Mouse (Mus musculus) embryonic facial prominence, embryonic 12.5 days (tissue): ENCODE results near the gene Thpo. TPM values are rescaled to one million over a fixed set of nuclear protein-coding genes. Genes with fewer than 3 reads are reported as not detected.

Experiments used
- ATAC-seq: fragments of 200-750 bp; cut with Nextera tagmentation; 2 replicates; pipeline ENCODE4 v1.8.0; 2017; ENCODE audit not compliant: insufficient number of reproducible peaks, insufficient read depth, low FRiP score, low TSS enrichment
- H3K27ac ChIP-seq: fragments of 300-500 bp; sonication (generic); 2 replicates; pipeline ENCODE4 v1.5.1; 2016; ENCODE audit warnings: mild to moderate bottlenecking
- H3K27me3 ChIP-seq: fragments of 300-500 bp; sonication (generic); 2 replicates; pipeline ENCODE4 v1.6.1; 2016; ENCODE audit warnings: mild to moderate bottlenecking, moderate library complexity
- H3K36me3 ChIP-seq: fragments of 300-500 bp; sonication (generic); 2 replicates; pipeline ENCODE4 v1.6.1; 2016; ENCODE audit warnings: mild to moderate bottlenecking
- H3K4me1 ChIP-seq: fragments of 300-500 bp; sonication (generic); 2 replicates; pipeline ENCODE4 v1.6.1; 2016
- H3K4me2 ChIP-seq: fragments of 300-500 bp; sonication (generic); replicated peaks from 2 replicates; pipeline ENCODE4 v1.6.1; 2016; ENCODE audit warnings: mild to moderate bottlenecking, moderate library complexity
- H3K4me3 ChIP-seq: fragments of 300-500 bp; sonication (generic); 2 replicates; pipeline ENCODE4 v1.5.1; 2016; ENCODE audit warnings: mild to moderate bottlenecking
- H3K9ac ChIP-seq: fragments of 300-500 bp; sonication (generic); 2 replicates; pipeline ENCODE4 v1.6.1; 2016; ENCODE audit warnings: mild to moderate bottlenecking, moderate library complexity
- H3K9me3 ChIP-seq: fragments of 300-500 bp; sonication (generic); 2 replicates; pipeline ENCODE4 v1.6.1; 2016; ENCODE audit warnings: mild to moderate bottlenecking, moderate library complexity
- WGBS: fragments of 180-500 bp; shearing (Covaris S2); methylation state at CpG from one replicate; pipeline ENCODE4 v1.1.7; 2016; 5-methylcytosine and 5-hydroxymethylcytosine counted together
- polyA plus RNA-seq: library from polyadenylated mRNA; unstranded; fragments of >200 nt; fragmentation: Nextera tagmentation; extraction: Ambion mirVana; gene quantifications from 2 replicates; pipeline ENCODE4 v1.2.1, GENCODE M21; 2016

Thpo gene
- polyA plus RNA-seq, 1 experiment from 2014 or later: 0.96 TPM

GRCm38 (mm10) chr16:20701316-20701715 is 33.0 kb downstream of the Thpo start:
- Histone ChIP-seq H3K27me3 (no peaks in the 10 kb centered on the region), H3K9me3 (no peaks in the 10 kb centered on the region), H3K4me2 (peak overlapping the region; percentile 20; the same call in 1 of the 2 replicates), H3K4me1 (peaks cover 18% of the 10 kb centered on the region), H3K36me3 (peaks cover 20% of the 10 kb centered on the region), H3K9ac (0 out of 2 replicates have a peak overlapping the region, but pooled peaks have one; percentile 28), H3K27ac (peak overlapping the region; percentile 78), H3K4me3 (no peak overlapping the region)
- 48% methylated on average over 7 of the region's 7 CpGs for WGBS
- 0 out of 2 replicates have a peak, but pooled peaks have one; percentile 42 for ATAC-seq

GRCm38 (mm10) chr16:20700036-20700435 is 34.3 kb downstream of the Thpo start:
- Histone ChIP-seq H3K27ac (no peak overlapping the region), H3K9me3 (no peaks in the 10 kb centered on the region), H3K27me3 (no peaks in the 10 kb centered on the region), H3K4me1 (peaks cover 21% of the 10 kb centered on the region), H3K4me2 (no peak overlapping the region), H3K4me3 (no peak overlapping the region), H3K9ac (no peak overlapping the region), H3K36me3 (peaks cover 9% of the 10 kb centered on the region; the same call in 1 of the 2 replicates)
- ATAC-seq: no peak
- 29% methylated on average over 5 of the region's 5 CpGs for WGBS

GRCm38 (mm10) chr16:20699266-20699665 is 35.0 kb downstream of the Thpo start:
- Histone ChIP-seq H3K4me1 (peaks cover 21% of the 10 kb centered on the region), H3K4me3 (no peak overlapping the region), H3K9me3 (no peaks in the 10 kb centered on the region), H3K27ac (no peak overlapping the region), H3K9ac (no peak overlapping the region), H3K36me3 (0 out of 2 replicates have a peak, but pooled peaks cover 6% of the 10 kb centered on the region), H3K27me3 (no peaks in the 10 kb centered on the region), H3K4me2 (no peak overlapping the region)
- WGBS: 76% methylated on average over 5 of the region's 5 CpGs
- ATAC-seq: no peak

- Histone ChIP-seq H3K27me3 (no peaks in the 10 kb centered on the region), H3K27ac (no peak overlapping the region; the same call in 1 of the 2 replicates), H3K4me1 (peaks cover 19% of the 10 kb centered on the region; the same call in 1 of the 2 replicates), H3K4me2 (peak overlapping the region; percentile 58), H3K9ac (peak overlapping the region; percentile 16; the same call in 1 of the 2 replicates), H3K36me3 (peaks cover 16% of the 10 kb centered on the region), H3K9me3 (no peaks in the 10 kb centered on the region), H3K4me3 (peak overlapping the region; percentile 39)
- ATAC-seq: peak; percentile 73
- 3% methylated on average over 46 of the region's 46 CpGs for WGBS
These were observed 38.5 kb downstream of the Thpo start for GRCm38 (mm10) chr16:20695622-20696323.

GRCm38 (mm10) chr16:20694781-20695180 is 39.5 kb downstream of the Thpo start:
- no peaks in the 10 kb centered on the region for H3K9me3 ChIP-seq
- H3K4me2 ChIP-seq: no peak overlapping the region
- H3K4me3 ChIP-seq: no peak overlapping the region
- WGBS: 79% methylated on average over 8 of the region's 8 CpGs
- H3K27me3 ChIP-seq: no peaks in the 10 kb centered on the region
- peaks cover 19% of the 10 kb centered on the region; the same call in 1 of the 2 replicates for H3K4me1 ChIP-seq
- no peak overlapping the region for H3K9ac ChIP-seq
- peaks cover 23% of the 10 kb centered on the region for H3K36me3 ChIP-seq
- no peak overlapping the region for H3K27ac ChIP-seq
- no peak for ATAC-seq

- peak within 1 kb of the TSS; percentile 57 for H3K4me3 ChIP-seq
These were observed 41.1 kb downstream of the Thpo start, which contains the start of gene Fam131a for GRCm38 (mm10) chr16:20693111-20693701. TSS of gene Fam131a (plus strand) at chr16:20693241.

GRCm38 (mm10) chr16:20692241-20692965 is 41.9 kb downstream of the Thpo start:
- peaks cover 47% of the 10 kb centered on the region for H3K36me3 ChIP-seq
- no peaks in the 10 kb centered on the region for H3K9me3 ChIP-seq
- 43% methylated on average over 16 of the region's 16 CpGs for WGBS
- no peak overlapping the region for H3K9ac ChIP-seq
- peaks cover 19% of the 10 kb centered on the region; the same call in 1 of the 2 replicates for H3K4me1 ChIP-seq
- no peak for ATAC-seq
- H3K27ac ChIP-seq: no peak overlapping the region
- H3K27me3 ChIP-seq: no peaks in the 10 kb centered on the region
- no peak overlapping the region for H3K4me3 ChIP-seq
- peak overlapping the region; percentile 74 for H3K4me2 ChIP-seq

More at GRCm38 (mm10) chr16:20693111-20693701, 41.1 kb downstream of the Thpo start, which contains the start of gene Fam131a:
- Histone ChIP-seq H3K4me2 (peak within 1 kb of the TSS; percentile 74), H3K9ac (peak within 1 kb of the TSS; percentile 68), H3K4me1 (peaks cover 19% of the 10 kb centered on the region; the same call in 1 of the 2 replicates), H3K27me3 (no peaks in the 10 kb centered on the region), H3K36me3 (peaks cover 39% of the 10 kb centered on the region), H3K9me3 (no peaks in the 10 kb centered on the region), H3K27ac (peak within 1 kb of the TSS; percentile 89)
- WGBS: under 1% methylated on average over 37 of the region's 37 CpGs
- ATAC-seq: peak; percentile 90

- H3K4me1 ChIP-seq: peaks cover 19% of the 10 kb centered on the region; the same call in 1 of the 2 replicates
- no peak overlapping the region for H3K4me3 ChIP-seq
- H3K4me2 ChIP-seq: no peak overlapping the region
- no peak for ATAC-seq
- 57% methylated on average over 1 of the region's 1 CpGs for WGBS
- H3K9me3 ChIP-seq: no peaks in the 10 kb centered on the region
- H3K9ac ChIP-seq: no peak overlapping the region
- H3K36me3 ChIP-seq: peaks cover 55% of the 10 kb centered on the region
- H3K27me3 ChIP-seq: no peaks in the 10 kb centered on the region
- no peak overlapping the region for H3K27ac ChIP-seq
These were observed 42.7 kb downstream of the Thpo start for GRCm38 (mm10) chr16:20691617-20692016.

GRCm38 (mm10) chr16:20690774-20691173 is 43.5 kb downstream of the Thpo start:
- H3K9ac ChIP-seq: no peak overlapping the region
- H3K4me3 ChIP-seq: no peak overlapping the region
- H3K36me3 ChIP-seq: peaks cover 63% of the 10 kb centered on the region
- ATAC-seq: no peak
- H3K9me3 ChIP-seq: no peaks in the 10 kb centered on the region
- no peaks in the 10 kb centered on the region for H3K27me3 ChIP-seq
- H3K27ac ChIP-seq: no peak overlapping the region
- H3K4me1 ChIP-seq: peaks cover 14% of the 10 kb centered on the region; the same call in 1 of the 2 replicates
- 92% methylated on average over 3 of the region's 3 CpGs for WGBS
- no peak overlapping the region for H3K4me2 ChIP-seq

GRCm38 (mm10) chr16:20677974-20678675 is 56.2 kb downstream of the Thpo start:
- Histone ChIP-seq H3K4me3 (no peak overlapping the region), H3K27ac (no peak overlapping the region), H3K9me3 (no peaks in the 10 kb centered on the region), H3K9ac (no peak overlapping the region), H3K36me3 (peaks cover 82% of the 10 kb centered on the region), H3K27me3 (no peaks in the 10 kb centered on the region), H3K4me2 (no peak overlapping the region), H3K4me1 (peaks cover 14% of the 10 kb centered on the region)
- 88% methylated on average over 10 of the region's 10 CpGs for WGBS
- ATAC-seq: no peak

GRCm38 (mm10) chr16:20677380-20677779 is 56.9 kb downstream of the Thpo start:
- H3K9ac ChIP-seq: no peak overlapping the region

More at GRCm38 (mm10) chr16:20677380-20677779, 56.9 kb downstream of the Thpo start:
- 79% methylated on average over 5 of the region's 5 CpGs for WGBS
- no peaks in the 10 kb centered on the region for H3K27me3 ChIP-seq
- no peak overlapping the region for H3K27ac ChIP-seq
- no peak for ATAC-seq
- no peak overlapping the region for H3K4me3 ChIP-seq
- H3K9me3 ChIP-seq: no peaks in the 10 kb centered on the region
- H3K4me1 ChIP-seq: peaks cover 14% of the 10 kb centered on the region
- no peak overlapping the region for H3K4me2 ChIP-seq
- H3K36me3 ChIP-seq: peaks cover 74% of the 10 kb centered on the region
